Mouse (Mus musculus) cerebellum, postnatal 4 days (tissue): ENCODE results near the gene Glipr1.
"Not testable (repeated sequence)": the region's sequence is repeated elsewhere in the genome, so short reads cannot be mapped to it uniquely, and the experiment has no call there.

Experiments used
- DNase-seq, 2 experiments: peaks; one replicate each; pipeline ENCODE4 v3.0.0; 2022; ENCODE audit warnings: low spot score in 2 of 2, mixed read lengths in 1 of 2

Glipr1 gene

DNA sequence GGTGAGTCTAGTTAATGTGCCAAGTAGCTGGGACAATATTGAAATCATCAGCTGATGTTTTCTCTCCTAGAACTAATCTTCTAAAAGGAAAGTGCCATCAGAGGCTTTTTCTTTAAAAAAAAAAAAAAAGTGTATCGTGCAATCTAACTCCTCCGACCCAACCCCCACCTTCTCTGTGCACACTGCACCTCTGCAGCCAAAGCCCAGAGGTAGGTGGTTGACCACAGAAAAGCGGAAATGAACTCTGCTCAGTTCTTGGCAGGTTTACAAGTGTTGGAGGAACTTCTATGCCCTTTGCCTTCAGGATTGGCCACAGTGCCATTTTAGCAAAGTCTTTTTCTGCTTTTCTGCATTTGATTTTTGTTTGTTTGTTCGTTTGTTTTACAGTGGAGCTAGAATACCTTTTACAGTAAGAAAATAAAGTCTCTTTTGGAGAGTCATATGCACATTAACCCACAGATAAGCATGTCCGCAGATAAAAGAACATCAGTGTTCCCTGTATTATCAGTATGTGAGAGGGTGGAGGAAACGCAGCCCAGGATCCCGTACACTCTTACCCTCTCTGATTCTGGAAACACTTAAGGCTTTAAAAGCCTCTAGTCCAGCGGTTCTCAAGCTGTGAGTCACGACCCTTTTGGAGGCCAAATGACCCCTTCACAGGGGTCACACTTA, at the start of gene Glipr1:
TSS of gene Glipr1 (minus strand) at position 88 of the 672 bp plus-strand sequence.
- DNase-seq, result no peak

DNA sequence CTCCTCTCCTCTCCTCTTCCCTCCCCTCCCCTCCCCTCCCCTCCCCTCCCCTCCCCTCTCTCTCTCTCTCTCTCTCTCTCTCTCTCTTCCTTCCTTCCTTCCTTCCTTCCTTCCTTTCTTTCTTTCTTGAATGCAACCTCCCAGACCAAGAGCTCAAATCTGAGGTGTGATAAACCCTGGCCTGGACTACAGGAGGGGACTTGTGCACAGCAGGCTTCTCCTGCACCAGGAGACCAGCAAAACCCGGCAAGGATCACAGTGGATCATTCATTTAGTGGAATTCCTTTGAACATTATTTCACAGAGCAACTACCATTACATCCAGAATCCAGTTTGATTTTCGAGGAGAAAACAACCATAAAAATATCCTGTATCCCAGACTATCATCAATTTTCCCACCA, 49.5 kb upstream of the Glipr1 start:
- DNase-seq, result not testable (repeated sequence)

DNA sequence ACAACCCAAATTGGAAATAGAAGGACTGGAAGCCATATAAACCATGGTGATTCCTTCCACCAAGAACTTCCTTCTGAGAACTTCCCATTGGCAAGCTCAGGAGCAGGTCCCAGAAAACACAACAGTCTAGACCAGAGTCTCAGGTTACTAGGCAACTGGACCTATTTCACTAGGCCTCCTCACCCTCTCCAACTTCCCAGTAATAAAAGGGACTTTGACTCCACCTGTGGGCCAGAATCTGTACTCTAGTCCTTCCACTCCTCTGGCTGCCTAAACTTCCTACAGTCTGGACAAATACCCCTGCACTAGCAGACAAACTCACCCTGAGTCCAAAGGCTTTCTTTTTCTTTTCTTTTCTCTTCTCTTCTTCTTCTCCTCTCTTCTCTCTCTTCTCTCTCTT, 48.8 kb upstream of the Glipr1 start:
- DNase-seq, result no peak

DNA sequence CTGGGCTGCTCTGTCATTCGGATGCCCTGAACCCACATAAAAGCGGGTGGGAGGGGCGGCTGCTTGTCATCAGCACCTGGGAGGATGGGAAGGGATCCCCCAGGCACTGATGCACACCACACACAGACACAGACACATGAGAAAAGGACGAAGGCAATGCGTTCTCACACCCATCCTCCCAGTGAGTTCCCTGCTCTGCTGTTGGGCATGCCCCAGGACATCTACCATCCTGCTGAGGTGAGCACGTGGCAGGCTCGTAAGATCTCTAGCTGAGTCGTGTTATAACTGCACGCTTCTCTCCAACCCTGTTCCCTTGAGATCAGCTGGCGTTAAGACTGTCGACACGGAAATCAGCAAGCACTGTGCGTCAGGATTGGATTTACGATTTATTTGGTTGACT, 41.9 kb upstream of the Glipr1 start:
- peak in 1 of 2 experiments; percentile 4 for DNase-seq

DNA sequence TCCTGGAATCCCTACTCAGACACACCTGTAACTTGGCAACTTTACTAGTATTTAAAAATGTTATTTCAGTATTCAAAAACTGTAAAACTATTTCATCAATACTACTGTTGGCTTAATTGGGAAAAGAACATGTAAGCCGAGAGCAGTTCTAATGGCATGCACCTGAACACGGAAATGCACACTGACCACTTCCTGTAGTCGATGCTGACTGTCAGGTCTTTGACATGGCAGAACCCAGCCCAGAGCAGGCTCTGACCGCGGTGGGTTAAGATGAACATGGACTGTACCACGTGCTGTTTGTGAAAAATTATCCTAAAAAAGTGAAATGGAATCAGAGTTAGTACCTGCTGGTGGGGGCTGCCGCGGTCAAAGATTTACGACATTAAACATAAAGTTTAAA, 41.1 kb upstream of the Glipr1 start:
- DNase-seq, result not testable (repeated sequence)

DNA sequence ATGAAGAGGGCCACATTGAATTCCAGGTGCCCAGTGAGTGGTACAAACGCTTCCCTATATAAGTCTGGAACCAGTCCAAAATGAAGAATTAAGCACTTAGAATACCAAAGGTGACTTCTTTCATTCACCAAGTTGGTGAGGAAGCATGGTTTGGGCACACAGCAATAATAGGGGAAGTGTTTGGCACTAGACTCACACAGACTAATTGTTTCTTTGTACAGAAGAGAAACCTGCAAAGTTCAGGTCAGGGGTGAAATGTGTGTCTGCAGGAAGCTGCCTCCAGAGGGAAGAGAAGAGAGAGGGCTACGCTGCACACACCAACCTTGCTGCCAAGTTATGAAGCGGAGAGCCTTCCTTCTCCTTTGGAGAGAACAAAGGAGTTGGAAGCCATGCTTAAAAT, 26.3 kb upstream of the Glipr1 start:
- not testable (repeated sequence) for DNase-seq

DNA sequence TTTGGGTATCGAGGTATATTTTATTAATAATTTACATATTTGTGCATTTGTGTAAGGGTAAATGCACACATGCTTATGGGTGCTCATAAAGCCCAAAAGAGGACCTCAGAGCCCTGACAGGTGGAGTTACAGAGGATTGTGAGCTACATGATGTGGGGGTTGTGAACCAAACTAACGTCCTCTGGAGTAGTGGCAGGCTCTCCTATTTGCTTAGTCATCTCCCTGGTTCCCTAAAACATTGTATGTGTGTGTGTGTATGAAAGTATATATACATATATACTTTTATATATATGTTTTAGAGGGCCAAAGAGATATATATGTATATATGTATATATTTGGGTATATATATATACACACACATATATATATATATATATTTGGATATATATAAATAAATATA, 21.2 kb upstream of the Glipr1 start:
- DNase-seq, result no peak

DNA sequence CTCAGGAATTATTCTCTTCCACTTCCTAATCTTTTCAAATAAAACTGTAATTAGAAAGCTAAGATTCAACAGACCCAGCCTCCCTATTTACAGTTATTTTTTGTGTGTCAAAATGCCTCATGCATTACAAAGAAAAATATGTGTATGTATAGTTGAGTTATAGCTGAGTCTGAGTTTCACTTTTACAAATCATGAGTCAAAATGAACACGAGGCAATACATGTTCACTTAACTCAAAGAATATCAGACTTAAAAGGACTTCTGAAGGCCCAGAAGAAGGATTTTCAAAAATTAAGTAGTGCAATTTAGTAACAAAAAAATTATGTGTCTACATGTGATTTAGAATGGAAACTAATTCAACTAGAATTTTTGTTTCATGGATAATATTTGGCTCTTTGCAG, 7.1 kb upstream of the Glipr1 start:
- DNase-seq, result not testable (repeated sequence)

DNA sequence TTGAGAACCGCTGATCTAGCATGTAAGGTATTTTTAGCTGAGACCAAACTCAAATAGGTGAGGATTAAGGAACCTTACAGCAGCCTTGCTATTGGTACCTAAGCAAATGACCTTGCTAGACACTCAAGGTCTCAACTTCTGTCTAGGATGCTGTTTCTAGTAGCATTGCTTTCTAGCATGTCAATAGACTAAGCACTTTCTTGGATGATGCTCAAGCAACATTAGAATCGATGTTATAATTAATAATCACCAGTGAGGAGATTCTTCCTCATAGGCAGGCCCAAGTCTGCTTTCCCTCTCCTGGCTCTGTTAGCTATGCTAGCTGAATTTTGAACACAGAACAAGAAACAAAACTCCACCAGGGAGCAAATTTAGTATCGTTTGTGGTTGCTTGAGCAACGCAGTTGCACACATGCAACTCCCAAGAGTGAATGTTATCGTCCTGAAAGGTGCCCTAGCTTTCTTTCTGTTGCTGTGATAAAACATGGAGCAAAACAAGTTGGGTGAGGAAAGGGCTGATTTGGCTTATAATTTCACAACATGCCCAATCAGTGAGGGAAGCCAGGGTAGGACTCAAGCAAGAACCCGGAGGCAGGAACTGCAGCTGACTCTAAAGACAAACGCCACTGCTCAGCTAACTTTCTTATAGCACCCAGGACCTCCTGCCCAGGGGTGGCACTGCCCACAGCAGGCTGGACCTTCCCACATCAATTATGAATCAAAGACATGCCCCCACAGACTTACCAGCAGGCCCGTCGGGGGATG, 493 bp downstream of the Glipr1 start:
- DNase-seq, result no peak

DNA sequence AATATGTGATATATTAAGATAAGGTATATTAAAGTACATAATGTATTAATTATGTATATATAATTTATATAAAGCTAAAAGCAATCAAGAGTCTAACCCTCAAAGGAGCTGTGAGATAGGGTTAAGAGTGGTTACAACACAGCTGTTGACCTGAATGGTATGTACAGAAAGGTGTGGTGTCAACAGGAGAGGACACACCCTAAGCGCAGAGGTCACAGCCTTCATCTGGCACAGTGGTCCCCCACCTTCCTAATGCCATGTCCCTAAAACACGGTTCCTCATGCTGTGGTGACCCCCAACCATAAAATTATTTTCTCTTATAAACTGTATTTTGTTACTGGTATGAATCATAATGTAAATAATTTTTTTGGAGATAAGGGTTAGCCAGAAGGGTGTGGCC, 1.1 kb downstream of the Glipr1 start:
- DNase-seq, result no peak

DNA sequence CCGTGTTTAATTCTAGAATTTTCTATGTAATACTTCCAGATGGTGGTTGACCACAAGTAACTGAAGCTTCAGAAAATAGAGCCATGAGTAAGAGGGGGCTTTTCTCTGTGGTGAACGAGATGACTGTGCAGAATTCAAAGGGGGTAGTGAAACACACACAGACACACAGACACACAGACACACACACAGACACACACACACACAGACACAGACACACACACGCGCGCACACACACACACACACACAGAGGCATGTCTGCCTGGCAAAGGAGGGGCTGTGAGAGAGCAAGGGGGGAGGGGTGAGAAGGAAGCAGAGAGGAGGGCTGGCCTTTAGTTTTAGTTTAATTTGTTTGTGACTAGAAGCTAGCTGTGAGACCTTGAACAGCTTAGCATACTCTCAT, 1.9 kb downstream of the Glipr1 start:
- no peak for DNase-seq

DNA sequence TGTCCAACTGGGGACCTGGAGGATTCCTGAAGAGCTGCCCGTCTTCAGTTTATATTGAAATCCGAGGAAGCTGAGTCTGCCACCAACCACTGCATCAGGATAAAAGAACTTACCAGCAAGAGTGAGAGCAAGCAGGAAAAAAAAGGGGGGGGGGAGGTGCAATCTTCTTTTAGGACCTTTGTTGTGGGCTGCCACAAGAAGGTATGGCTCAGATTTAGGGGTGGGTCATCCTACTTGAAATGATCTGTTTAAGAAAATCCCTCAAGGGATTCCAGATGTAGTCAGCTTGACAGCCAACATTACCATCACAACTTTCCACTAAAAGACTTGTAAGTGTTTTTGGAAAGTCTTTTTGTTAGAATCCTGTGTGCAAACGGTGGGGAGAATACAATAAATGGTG, 2.7 kb downstream of the Glipr1 start:
- DNase-seq, result no peak

DNA sequence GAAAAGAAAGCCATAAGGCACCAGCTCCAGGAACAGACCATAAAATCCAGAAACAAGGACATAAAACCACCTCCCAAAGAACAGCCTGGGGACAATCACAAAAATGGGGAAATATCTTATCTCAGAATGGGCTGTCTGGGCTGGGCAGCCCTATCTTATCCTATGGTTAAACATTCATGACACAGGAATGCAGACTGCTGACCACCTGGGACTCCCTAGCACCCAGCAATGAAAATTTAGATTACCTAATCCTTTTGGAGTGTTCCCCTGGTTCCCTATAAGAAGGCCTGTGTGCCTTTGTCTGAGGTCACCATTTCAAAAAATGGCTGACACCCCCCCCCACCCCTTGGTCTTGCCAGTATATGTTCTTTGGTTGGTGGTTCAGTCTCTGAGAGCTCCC, 4.8 kb downstream of the Glipr1 start:
- no peak for DNase-seq

DNA sequence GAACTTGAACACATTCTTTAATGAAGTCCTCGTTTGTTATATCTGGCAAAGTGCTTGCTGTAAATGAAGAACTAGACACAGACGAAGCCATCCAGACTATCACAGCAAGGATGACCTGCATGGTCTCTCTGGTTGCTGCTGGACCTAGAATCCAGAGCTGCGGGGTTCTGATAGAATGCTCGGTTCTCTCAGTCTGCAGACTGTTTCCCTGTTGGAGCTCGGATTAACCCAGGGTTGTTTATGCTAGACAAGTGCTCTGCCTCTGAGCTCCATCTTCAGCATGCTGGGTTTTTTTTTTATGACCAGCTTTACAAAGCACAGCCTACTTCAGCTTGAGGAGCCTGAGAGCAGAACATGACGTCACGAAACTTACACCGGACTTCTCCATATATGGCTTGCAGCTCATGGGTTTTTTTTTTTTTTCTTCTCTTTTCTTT, 5.5 kb downstream of the Glipr1 start:
- no peak for DNase-seq

DNA sequence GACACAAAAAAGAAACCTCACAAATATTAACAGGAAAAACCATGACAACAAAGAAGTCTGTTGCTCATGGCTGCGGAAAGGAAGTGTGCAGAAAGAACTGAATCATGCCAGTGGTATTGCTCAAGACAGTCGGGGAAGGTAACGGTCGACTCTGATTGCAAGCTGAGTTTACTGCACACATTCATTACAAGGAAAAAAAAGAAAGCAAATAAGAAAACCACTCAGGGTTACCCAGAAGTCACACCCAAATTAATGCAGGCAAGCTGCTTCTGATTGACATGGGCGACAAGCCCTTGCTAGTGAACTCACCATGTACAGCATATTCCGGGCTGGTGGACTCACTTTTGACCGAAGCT, 5.9 kb downstream of the Glipr1 start:
- DNase-seq, result no peak

DNA sequence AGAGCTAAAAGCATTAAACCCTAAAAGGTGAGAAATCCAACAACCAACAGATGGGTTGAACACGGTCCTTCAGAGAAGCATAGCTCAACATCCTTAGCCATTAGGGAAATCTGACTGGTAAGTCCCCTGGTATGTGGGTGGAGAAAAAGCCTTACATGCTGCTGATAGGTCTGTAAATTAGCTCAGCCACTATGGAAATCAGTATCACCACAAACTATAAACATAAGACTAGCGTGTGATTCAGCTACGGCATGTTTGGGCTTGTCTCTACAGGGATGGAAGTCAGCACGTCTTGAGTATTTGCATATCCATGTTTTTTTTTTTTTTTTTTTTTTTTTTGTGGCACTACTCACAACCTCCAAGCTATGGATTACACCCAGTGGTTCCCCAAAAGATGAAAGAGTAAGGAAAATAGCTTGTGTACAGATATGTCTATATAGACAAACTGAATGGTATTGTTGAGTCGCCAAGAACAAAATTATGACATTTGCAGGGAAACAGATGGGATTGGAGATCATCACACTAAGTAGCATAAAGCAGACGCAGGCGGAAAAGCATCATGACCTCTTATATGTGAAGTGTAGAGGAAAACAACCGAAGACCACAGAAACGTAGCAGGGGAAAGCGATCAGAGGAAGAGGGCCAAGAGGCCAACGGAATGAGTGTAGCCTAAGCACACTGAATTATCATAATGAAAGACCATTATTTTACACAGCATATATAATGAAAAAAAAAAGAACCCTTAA, 6.5 kb downstream of the Glipr1 start:
- DNase-seq, result no peak

DNA sequence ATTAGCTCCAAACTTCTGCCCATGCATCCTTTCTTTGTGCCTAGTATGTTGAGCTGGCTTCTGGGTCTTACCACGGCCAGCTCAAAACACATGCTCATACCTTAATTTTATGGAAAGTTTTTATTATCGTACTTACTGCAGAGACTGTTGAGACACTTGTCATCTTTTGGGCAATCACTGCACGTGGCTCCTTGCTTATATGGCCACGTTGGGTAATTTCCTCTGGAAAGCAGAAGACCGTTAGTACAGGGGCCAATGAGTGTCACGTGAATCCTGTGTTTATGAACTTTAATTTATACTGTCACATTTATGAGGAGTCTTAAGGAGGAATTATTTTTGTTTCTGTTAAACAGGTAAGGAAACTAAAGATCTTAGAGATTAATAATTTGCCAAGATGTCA, 16.0 kb downstream of the Glipr1 start:
- no peak for DNase-seq

DNA sequence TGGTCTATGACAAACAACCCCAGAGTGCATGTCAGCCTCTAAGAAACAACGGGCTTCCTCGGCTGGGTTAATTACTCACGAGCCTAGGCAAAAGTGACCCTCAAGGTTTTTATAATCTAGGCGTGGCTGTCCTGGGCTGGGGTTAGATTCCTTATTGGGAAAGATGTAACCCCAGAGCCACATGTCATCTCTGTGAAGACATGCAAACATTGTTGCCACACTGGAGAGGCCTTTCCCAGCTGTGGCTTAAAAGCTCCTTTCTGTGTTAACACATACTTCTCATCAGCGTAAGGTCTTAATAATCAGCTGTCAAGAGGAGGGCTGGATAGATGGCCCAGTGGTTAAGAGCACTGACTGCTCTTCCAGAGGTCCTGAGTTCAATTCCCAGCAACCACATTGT, 19.4 kb downstream of the Glipr1 start:
- DNase-seq, result no peak

DNA sequence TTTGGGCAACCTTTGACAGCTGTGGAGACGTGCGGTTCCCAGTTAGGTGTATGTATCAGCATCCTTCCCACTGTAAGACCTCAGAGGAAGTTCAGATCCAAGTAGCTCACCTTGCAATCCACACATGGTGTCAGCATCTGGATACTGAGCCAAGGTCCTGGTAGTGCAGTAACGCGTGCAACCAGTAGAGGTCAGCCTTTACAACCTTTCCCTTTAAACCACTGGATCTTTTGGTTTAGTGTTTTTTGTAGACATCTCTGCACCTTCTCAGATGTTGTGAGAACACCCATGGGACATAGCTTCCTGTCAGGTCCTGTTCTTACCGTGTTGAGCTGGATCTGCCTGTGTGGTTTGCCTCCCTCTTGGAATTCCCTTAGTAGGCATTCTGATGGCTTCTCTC, 24.8 kb downstream of the Glipr1 start:
- DNase-seq, result peak; percentile 36 to 57

DNA sequence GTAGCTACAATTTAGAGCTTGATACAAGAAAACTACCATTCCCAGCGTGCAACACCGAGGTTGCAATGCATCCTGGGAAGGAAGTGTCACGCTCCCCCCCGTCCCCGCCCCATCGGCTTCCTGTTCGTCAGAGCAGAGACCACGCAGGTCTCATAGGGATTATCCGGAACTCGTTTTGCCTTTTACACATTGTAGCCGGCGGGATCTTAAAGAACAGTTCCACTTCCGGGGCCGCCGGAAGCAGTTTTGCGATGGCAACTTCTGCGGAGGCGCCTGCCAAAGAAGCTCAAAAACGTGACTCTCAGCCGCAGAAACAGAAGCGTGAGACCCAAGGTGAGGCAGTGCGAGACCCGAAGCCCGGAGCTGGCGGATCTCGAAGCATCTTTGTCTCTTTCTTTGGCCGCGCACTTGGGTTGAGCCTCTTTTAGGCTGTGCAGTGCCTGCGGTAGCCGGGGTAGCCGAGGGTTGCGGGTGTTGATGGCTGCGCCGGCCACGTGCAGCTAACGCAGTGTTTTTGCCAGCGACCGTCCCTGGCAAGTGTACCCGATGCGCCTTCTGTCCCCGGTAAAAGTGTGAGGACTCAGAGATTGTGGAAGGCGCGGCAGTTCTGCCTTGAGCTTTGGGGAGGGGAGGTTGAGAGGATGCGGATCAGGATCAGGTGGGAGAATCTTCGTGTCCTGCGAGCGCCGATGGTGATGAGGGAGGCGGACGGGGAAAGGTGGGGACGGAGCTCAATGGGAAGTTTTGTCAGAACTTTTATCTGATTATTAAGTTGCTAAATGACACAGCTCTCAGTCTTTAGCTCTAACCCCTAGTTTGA, 29.7 kb downstream of the Glipr1 start, which contains the start of gene Krr1:
TSS of gene Krr1 (plus strand) at position 123 of the 820 bp plus-strand sequence.
- peak; percentile 71 to 86 for DNase-seq

DNA sequence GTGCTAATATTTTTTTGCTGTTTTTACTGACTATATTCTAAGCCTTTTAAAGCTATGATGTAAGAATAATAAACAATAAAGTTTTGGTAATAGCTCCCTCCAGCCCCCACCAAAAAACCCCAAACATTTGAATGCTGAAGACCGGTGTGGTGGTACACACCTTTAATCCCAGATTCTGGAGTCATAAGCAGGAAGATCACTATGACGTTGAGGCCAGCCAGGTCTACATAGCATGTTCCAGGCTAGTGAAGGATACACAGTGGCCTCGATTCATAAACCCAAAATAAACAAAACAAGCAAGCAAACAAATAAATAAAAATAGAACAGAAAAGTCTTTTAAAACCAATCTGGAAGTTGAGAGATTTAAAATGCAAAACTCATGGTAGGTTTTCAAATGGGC, 30.5 kb downstream of the Glipr1 start:
- no peak for DNase-seq

DNA sequence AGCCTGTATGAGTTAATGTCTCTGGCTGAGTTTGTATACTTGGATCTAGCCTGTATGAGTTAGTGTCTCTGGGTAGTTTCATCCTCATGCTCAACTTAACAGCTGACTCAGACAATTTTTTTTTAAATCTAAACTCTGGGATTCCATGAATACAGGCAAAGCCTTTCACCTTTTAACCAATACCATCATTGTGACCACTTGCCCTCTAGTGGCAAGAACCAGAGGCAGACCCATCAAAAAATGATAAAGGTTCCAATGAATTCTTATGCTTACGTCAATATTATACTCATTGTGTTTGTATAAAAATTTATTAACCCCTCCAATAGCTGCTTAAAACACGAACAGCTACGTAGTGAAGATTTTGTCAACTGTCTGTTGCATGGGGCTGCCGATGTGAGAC, 36.0 kb downstream of the Glipr1 start:
- DNase-seq, result no peak
